ENCODE assay signal across 20 mouse cellular contexts in the genomic region with DNA sequence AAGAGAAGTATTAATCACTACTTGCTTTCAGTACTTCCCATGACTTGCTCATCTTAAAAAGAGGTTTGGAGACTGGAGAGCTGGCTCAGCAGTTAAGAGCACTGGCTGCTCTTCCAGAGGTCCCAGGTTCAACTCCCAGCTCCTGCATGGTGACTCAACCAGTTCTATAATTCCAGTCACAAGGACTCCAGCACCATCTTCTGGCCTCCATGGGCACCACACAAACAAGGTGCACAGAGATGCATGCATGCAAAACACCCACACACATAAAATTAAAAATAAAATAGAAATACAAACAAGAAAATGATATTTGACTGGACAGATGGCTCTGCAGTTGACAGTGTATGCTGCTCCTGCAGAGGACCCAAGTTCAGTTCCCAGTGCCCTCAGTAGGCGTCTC. TPM values are rescaled to one million over a fixed set of nuclear protein-coding genes. Genes with fewer than 3 reads are reported as not detected.
A peak's percentile ranks its signal among the peaks of the same experiment; 100 is the strongest.
DNase-seq lines count a peak whose midpoint lies in the region; ATAC-seq and TF ChIP-seq lines count a peak whose summit lies in the region.
"Had no signal": no experiment of that assay in that cellular context is flagged by ENCODE, and none has a peak within 500 bp of the region (broad histone marks: within the 10 kb centered on the region; RNA-seq: fewer than 3 reads in every experiment).

No protein-coding gene starts in this region.

- no peaks in the 10 kb centered on the region for H3K79me2 ChIP-seq in macrophage (ENCODE audit: inconsistent target)

- no peak overlapping the region for H3K27ac ChIP-seq in kidney, postnatal 0 days
- no peak overlapping the region for H3K27ac ChIP-seq in midbrain, postnatal 0 days (ENCODE audit: low read depth, low read length)
- no peak overlapping the region for H3K27ac ChIP-seq in midbrain, embryonic 16.5 days (ENCODE audit: low read length)
- H3K27ac ChIP-seq in macrophage: peak overlapping the region; percentile 13; the same call in 1 of the 2 replicates
- H3K27ac ChIP-seq: embryonic facial prominence, embryonic 13.5 days; forebrain, embryonic 10.5 days; hindbrain, embryonic 15.5 days; midbrain, embryonic 12.5 days had no signal

- peak; percentile 43; the same call in 1 of the 2 replicates for TF ChIP-seq CTCF in kidney, postnatal 0 days (IDR thresholded peaks at IDR 0.05; ENCODE audit: low read depth)
- TF ChIP-seq CTCF in midbrain, postnatal 0 days (IDR thresholded peaks at IDR 0.05): peak; percentile 48

- no peak overlapping the region for H3K4me2 ChIP-seq in kidney, postnatal 0 days (ENCODE audit: low read length)
- no peak overlapping the region for H3K4me2 ChIP-seq in midbrain, postnatal 0 days (ENCODE audit: low read depth, low read length, poor library complexity, severe bottlenecking)
- no peak overlapping the region for H3K4me2 ChIP-seq in midbrain, embryonic 16.5 days (ENCODE audit: low read length)
- H3K4me2 ChIP-seq: embryonic facial prominence, embryonic 13.5 days; hindbrain, embryonic 15.5 days; midbrain, embryonic 12.5 days had no signal

- no peaks in the 10 kb centered on the region for H3K4me1 ChIP-seq in kidney, postnatal 0 days (replicated peaks; ENCODE audit: insufficient read depth, low read length)
- peaks cover 12% of the 10 kb centered on the region for H3K4me1 ChIP-seq in midbrain, postnatal 0 days (ENCODE audit: insufficient read depth, low read length)
- H3K4me1 ChIP-seq in midbrain, embryonic 16.5 days (ENCODE audit: control insufficient read depth, insufficient read depth, low read length): peaks cover 19% of the 10 kb centered on the region

- WGBS in kidney, postnatal 0 days: 79% methylated on average over 1 of the region's 1 CpGs
- 92% methylated on average over 1 of the region's 1 CpGs for WGBS in midbrain, postnatal 0 days
- WGBS in midbrain, embryonic 16.5 days: 85% methylated on average over 1 of the region's 1 CpGs
- 44% methylated on average over 1 of the region's 1 CpGs for WGBS in macrophage (ENCODE audit: missing documents)

- H3K36me3 ChIP-seq in kidney, postnatal 0 days (ENCODE audit: insufficient read depth, low read length): no peaks in the 10 kb centered on the region
- H3K36me3 ChIP-seq in midbrain, postnatal 0 days (ENCODE audit: insufficient read depth, low read length): peaks cover 5% of the 10 kb centered on the region; the same call in 1 of the 2 replicates
- H3K36me3 ChIP-seq in midbrain, embryonic 16.5 days (ENCODE audit: control insufficient read depth, insufficient read depth, low read length): peaks cover 3% of the 10 kb centered on the region; the same call in 1 of the 2 replicates
- no peaks in the 10 kb centered on the region for H3K36me3 ChIP-seq in macrophage (ENCODE audit: inconsistent target)
- H3K36me3 ChIP-seq: G1E had no signal

- H3K27me3 ChIP-seq in kidney, postnatal 0 days (ENCODE audit: insufficient read depth, low read length): no peaks in the 10 kb centered on the region
- no peaks in the 10 kb centered on the region for H3K27me3 ChIP-seq in midbrain, postnatal 0 days (ENCODE audit: insufficient read depth, low read length)
- H3K27me3 ChIP-seq in midbrain, embryonic 16.5 days (ENCODE audit: control insufficient read depth, insufficient read depth, low read depth, low read length): no peaks in the 10 kb centered on the region
- H3K27me3 ChIP-seq: embryonic facial prominence, embryonic 13.5 days; hindbrain, embryonic 15.5 days; midbrain, embryonic 12.5 days had no signal

- ATAC-seq in CD4-positive, CD25-positive, alpha-beta regulatory T cell, adult 4 months: no peak
- ATAC-seq in kidney, postnatal 0 days (replicated peaks; ENCODE audit: low FRiP score, low read depth): no peak
- no peak for ATAC-seq in midbrain, postnatal 0 days (ENCODE audit: low FRiP score)
- no peak for ATAC-seq in midbrain, embryonic 16.5 days

- no peaks in the 10 kb centered on the region for H3K9me3 ChIP-seq in kidney, postnatal 0 days (replicated peaks; ENCODE audit: low read length)
- no peaks in the 10 kb centered on the region for H3K9me3 ChIP-seq in midbrain, postnatal 0 days (ENCODE audit: low read length)
- no peaks in the 10 kb centered on the region for H3K9me3 ChIP-seq in midbrain, embryonic 16.5 days (replicated peaks; ENCODE audit: control insufficient read depth, low read length, poor library complexity, severe bottlenecking)
- H3K9me3 ChIP-seq: embryonic facial prominence, embryonic 13.5 days; forebrain, embryonic 10.5 days; G1E; hindbrain, embryonic 15.5 days; midbrain, embryonic 12.5 days had no signal

- no peak overlapping the region for H3K4me3 ChIP-seq in kidney, postnatal 0 days (replicated peaks; ENCODE audit: low read depth, low read length)
- H3K4me3 ChIP-seq in midbrain, postnatal 0 days (ENCODE audit: low read depth, low read length): no peak overlapping the region
- H3K4me3 ChIP-seq in midbrain, embryonic 16.5 days (ENCODE audit: low read depth, low read length): no peak overlapping the region
- H3K4me3 ChIP-seq in macrophage (ENCODE audit: inconsistent target): no peak overlapping the region
- H3K4me3 ChIP-seq: embryonic facial prominence, embryonic 13.5 days; forebrain, embryonic 10.5 days; hindbrain, embryonic 15.5 days; midbrain, embryonic 12.5 days had no signal

- no peak overlapping the region for H3K9ac ChIP-seq in kidney, postnatal 0 days (ENCODE audit: low read depth, low read length)
- H3K9ac ChIP-seq in midbrain, postnatal 0 days (replicated peaks; ENCODE audit: low read length, poor library complexity, severe bottlenecking): no peak overlapping the region
- H3K9ac ChIP-seq in midbrain, embryonic 16.5 days (ENCODE audit: low read depth, low read length): no peak overlapping the region
- H3K9ac ChIP-seq: embryonic facial prominence, embryonic 13.5 days; hindbrain, embryonic 15.5 days; midbrain, embryonic 12.5 days had no signal

- DNase-seq in CD4-positive, CD25-positive, alpha-beta regulatory T cell, adult 2 months (ENCODE audit: low read depth, low spot score): peak; percentile 27
- DNase-seq in kidney, postnatal 0 days (ENCODE audit: low spot score): no peak
- DNase-seq in kidney, postnatal 10 days: no peak
- no peak for DNase-seq in midbrain, postnatal 0 days (ENCODE audit: low spot score)
- no peak for DNase-seq in c-Kit-positive CD71-positive TER-119-positive erythroid progenitor cells, embryonic 14.5 days (ENCODE audit: low spot score)
- DNase-seq: adrenal gland, postnatal 25 days; cerebellum, adult 11 months had no signal

RNA-seq across cellular contexts. Expression of a gene that starts 28.0 kb away (rescaled TPM):
- polyA plus RNA-seq in CD4-positive, CD25-positive, alpha-beta regulatory T cell, adult 4 months (2017; shearing (Covaris generic)): under 1 TPM in 1 of 2 experiments, not detected in 1; 0.33 TPM
- not detected in 2 replicates for polyA plus RNA-seq in kidney, postnatal 0 days (2015; fragmentation: Nextera tagmentation; extraction: Ambion mirVana)
- not detected in 2 replicates for total RNA-seq in midbrain, postnatal 0 days (2014; rRNA removed)
- not detected in 2 replicates for polyA plus RNA-seq in midbrain, postnatal 0 days (2015; fragmentation: Nextera tagmentation; extraction: Ambion mirVana)
- 0.10 TPM in 1 of 2 replicates, not detected in the other for polyA plus RNA-seq in midbrain, embryonic 16.5 days (2015; fragmentation: Nextera tagmentation; extraction: Ambion mirVana)
- total RNA-seq in macrophage (2018; cell fraction: chromatin; rRNA removed): not detected
- not detected for total RNA-seq in macrophage (2018; cell fraction: cytosol; rRNA removed)
- total RNA-seq in macrophage (2018; cell fraction: nucleus; rRNA removed): not detected
- not detected in 3 replicates for polyA plus RNA-seq in macrophage (2018)
- total RNA-seq: adrenal gland, postnatal 25 days; G1E; layer of hippocampus, adult 8-10 months had no signal
- polyA plus RNA-seq: embryonic facial prominence, embryonic 13.5 days; forebrain, embryonic 10.5 days; G1E; gonadal fat pad, adult 2 months; heart, embryonic 14.5 days; kidney, embryonic 14.5 days; limb, embryonic 14.5 days; midbrain, embryonic 12.5 days had no signal

RNA-seq across cellular contexts. Expression of a gene that starts 40.6 kb away (rescaled TPM):
- polyA plus RNA-seq in CD4-positive, CD25-positive, alpha-beta regulatory T cell, adult 4 months (2017; shearing (Covaris generic)): 10 to 100 TPM; 38.5 to 46.1 TPM
- polyA plus RNA-seq in kidney, postnatal 0 days (2015; fragmentation: Nextera tagmentation; extraction: Ambion mirVana): 35.3 and 38.7 TPM in 2 replicates
- 36.1 and 50.9 TPM in 2 replicates for total RNA-seq in midbrain, postnatal 0 days (2014; rRNA removed)
- polyA plus RNA-seq in midbrain, postnatal 0 days (2015; fragmentation: Nextera tagmentation; extraction: Ambion mirVana): 31.7 and 35.6 TPM in 2 replicates
- 33.2 and 43.4 TPM in 2 replicates for polyA plus RNA-seq in midbrain, embryonic 16.5 days (2015; fragmentation: Nextera tagmentation; extraction: Ambion mirVana)
- 10 to 100 TPM in 20 of 26 experiments, 1 to 10 TPM in 6; 3.4 to 52.2 (median 24.5) TPM for total RNA-seq in macrophage (2018; cell fraction: chromatin; rRNA removed)
- total RNA-seq in macrophage (2018; cell fraction: cytosol; rRNA removed): 10 to 100 TPM in 18 of 26 experiments, 1 to 10 TPM in 8; 3.1 to 16.7 (median 12.5) TPM
- total RNA-seq in macrophage (2018; cell fraction: nucleus; rRNA removed): 10 to 100 TPM in 19 of 26 experiments, 1 to 10 TPM in 7; 3.6 to 56.0 (median 13.7) TPM
- 9.0 to 12.1 TPM (median 10.9 TPM) in 3 replicates for polyA plus RNA-seq in macrophage (2018)
